Mouse (Mus musculus) cerebellum, adult (tissue): ENCODE data around the gene S100a13.

Experiments used
- ATAC-seq: cut with Nextera tagmentation; 2 replicates; pipeline ENCODE4 v1.9.2; 2017; ENCODE audit warnings: mild to moderate bottlenecking, moderate library complexity, mixed read lengths; ENCODE audit not compliant: insufficient number of reproducible peaks, low FRiP score, low TSS enrichment

Gene S100a13

GRCm38 (mm10) chr3:90513796-90514590 lies at the start of gene S100a13, which contains the start of gene S100a1:
Gene S100a13 (plus strand): TSS chr3:90514435.
Gene S100a1 (minus strand): TSS chr3:90514392.
- peak; percentile 12; the same call in 1 of the 2 replicates for ATAC-seq

- no peak for ATAC-seq
Observed at GRCm38 (mm10) chr3:90464552-90465080, 49.6 kb upstream of the S100a13 start.

GRCm38 (mm10) chr3:90465081-90465685 lies 49.1 kb upstream of the S100a13 start:
- no peak for ATAC-seq

DNA sequence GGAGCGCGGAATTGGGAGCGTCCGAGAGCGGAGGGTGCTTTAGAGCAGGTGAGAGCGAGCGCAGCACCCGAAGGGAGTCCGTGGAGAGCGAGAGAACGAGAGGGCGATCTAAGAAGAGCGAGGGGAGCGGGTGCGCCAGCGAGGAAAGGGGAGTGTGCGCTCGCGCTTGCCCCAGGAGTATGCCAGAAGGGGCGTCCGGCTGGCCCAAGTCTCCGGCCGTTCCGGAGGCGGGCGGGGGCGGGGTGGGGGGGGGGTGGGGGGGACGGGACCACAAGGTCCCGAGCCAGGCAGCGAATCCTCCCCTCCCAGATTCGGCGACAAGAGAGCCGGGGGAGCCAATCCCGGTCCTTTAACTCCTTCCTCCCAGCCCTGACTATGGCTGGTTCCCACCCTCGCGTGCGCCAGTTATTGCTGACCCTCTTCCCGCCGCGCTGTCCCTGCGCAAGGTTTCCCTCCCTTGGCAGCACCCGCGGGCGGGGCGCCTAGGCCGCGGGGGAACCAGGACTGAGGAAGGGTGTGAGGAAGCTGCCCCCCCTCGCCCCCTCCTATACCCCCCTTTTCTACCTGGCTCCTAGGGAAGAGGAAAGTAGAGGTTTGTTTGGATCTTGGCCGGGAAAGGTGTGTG lies 48.4 kb upstream of the S100a13 start, which contains the start of gene Npr1:
TSS of gene Npr1 (minus strand) at position 181 of the 625 bp plus-strand sequence.
- ATAC-seq: 0 out of 2 replicates have a peak, but pooled peaks have one; percentile 20

- ATAC-seq: peak; percentile 54; the same call in 1 of the 2 replicates
Observed at GRCm38 (mm10) chr3:90466311-90466766, 47.9 kb upstream of the S100a13 start.

DNA sequence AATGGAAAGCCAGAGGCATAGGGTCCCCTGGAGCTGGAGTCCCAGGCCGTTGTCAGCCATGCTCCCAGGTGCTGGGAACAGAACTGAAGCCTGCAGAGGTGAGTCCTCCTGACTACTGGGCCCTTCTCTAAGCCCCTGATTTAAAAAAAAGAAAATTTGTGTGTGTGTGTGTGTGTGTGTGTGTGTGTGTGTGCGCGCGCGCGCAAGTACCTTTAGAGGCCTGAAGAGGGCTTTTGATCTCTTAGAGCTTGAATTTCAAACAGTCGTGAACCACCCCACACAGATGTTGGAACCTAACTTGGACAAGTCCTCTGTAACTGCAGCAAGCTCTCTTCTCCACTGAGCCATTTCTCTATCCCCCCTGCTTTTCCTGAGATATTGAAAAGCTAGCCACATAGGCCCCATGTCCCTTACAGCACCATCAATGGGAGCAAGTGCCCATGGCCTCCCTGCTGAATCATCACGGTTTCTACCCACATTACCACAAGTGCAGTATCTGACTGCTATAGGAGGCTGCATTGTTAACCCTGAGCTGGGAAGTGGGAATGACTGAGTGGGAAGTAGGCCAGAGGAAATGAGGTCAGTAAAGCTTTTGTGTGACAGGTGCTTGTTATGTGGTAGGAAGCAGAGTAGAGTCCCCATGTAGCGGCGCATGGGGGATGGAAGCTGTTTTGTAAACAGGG lies 46.5 kb upstream of the S100a13 start:
- no peak for ATAC-seq

GRCm38 (mm10) chr3:90472213-90472612 lies 42.0 kb upstream of the S100a13 start:
- no peak for ATAC-seq

DNA sequence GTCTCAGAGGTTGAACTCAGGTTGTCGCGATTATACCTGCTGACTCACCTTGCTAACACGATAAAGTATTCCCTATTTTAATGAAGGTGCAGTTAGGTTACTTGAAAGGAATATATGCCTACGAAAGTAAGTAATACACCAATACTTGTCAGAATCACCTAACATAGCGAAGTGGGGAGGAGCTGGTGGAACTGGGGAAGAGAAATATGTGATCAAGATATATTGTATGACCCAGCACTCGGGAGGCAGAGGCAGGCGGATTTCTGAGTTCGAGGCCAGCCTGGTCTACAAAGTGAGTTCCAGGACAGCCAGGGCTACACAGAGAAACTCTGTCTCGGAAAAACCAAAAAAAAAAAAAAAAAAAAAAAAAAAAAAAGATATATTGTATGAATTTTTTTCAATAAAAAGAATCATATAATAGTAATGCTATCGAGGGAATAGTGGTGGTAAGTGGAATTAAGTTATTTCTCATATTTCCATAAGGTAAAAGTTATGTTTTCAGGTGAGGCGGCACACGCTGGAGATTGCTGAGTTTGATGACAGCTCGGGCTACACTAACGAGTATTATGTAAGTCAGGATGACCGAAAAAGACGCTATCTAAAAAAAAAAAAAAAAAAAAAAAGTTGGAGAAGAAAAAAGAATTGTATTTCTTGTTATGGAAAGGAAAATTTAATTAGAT lies 38.9 kb upstream of the S100a13 start:
- ATAC-seq: no peak

DNA sequence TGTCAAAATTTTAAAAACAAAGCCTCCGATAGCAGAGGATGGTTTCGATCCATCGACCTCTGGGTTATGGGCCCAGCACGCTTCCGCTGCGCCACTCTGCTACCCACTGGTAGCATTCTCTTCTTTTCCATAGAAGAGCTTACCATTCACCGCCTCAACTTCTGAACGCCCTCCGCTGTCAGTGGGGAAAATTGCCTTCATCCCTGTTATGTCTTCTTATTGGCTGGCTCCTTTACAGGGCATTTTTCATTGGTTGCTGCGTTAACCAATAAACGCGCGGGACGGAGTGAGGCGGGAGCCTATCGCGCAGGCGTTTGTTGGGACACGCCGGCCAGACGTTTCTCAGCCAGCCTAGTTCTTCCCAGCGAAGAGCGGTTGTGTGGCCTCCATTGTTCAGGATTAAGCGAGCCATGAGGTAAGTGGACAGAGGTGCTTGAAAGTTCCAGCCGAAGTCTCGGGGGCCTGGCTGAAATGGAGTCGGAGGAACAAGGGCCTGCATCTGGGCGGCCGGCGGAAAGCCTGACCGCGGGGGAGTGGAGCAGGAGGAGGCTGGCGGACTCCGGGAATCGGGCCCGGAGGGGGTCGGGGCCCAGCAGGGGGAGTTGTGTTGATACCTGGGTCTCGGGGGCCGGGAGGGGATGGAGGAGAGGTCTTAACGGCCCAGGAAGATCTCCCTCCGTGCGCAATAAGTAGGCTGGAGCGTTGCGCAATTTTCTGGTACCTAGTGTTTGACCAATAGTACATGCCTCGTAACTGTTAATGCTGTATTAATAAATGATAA lies 38.2 kb upstream of the S100a13 start, which contains the start of gene Ilf2:
TSS of gene Ilf2 (plus strand) at position 296 of the 781 bp plus-strand sequence.
- ATAC-seq: peak; percentile 99

- ATAC-seq: no peak
Observed at GRCm38 (mm10) chr3:90486998-90487397, 27.2 kb upstream of the S100a13 start.

DNA sequence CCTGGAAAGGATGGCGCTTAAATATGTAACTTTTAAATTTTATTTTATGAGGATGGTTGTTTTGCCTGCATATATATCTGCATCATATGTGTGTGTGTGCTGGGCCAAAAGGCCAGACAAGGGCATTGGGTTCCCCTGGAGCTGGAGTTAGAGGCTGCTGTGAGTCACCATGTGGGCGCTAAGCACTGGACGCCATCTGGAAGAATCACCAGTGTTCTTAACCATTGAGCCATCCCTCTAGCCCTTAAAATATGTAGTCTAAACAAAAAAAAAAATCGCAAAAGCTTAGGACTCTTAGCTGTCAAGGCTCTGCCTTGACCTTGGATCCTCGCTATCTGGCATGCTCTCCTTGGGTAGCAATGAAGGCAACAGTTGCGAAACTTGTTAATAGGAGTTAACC lies 25.7 kb upstream of the S100a13 start:
- ATAC-seq: no peak

- peak; percentile 99 for ATAC-seq
Observed at GRCm38 (mm10) chr3:90490696-90491256, 23.5 kb upstream of the S100a13 start, which contains the start of gene Snapin. Gene Snapin (minus strand): TSS chr3:90491033.

DNA sequence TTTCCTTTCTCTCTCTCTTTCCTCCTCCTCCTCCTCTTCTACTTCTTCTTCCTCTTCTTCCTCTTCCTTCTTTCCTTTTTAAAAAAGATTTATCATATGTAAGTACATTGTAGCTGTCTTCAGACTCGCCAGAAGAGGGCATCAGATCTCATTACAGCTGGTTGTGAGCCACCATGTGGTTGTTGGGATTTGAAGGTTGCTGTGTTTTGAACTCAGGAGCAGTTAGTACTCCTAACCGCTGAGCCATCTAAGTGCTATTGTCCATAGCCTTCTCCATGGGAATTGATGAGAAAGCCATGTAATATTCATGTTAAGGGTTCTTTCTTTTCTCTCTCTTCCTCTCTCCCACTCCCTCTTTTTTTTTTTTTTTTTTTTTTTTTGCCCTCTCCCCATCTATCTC lies 22.9 kb upstream of the S100a13 start:
- no peak for ATAC-seq

- ATAC-seq: no peak
Observed at GRCm38 (mm10) chr3:90493831-90494540, 20.2 kb upstream of the S100a13 start.

DNA sequence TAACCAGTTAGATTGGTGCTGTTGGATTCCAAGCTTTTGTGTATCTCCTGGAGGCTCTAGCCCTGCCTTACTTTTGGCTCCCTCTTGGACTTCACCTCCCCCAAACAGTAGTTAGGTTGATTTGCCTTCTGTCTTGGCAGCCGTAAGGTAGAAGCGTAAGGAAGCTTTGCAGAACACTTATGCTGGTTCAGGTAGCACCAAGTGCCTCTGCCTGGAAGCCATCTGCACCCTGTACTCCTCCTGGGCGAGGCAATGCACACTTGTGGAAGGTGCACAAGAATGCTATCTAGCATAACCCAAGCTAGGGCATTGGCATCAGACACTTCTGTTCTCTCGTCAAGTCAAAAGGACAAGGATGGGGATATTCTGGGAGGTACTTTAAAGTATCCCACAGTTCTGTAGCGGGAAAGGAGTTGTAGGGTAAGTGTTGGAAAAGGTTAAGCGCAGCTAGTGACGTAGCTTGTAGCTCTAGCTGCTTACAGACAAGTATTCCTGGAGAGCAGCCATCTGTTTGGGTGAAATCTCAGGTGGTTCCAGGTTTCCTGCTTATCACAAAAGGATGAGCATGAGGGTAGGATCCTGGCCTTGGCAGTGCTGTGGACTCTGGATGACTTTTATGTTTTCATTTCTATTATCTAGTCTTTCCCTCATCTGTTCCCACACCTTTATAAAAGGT lies 18.2 kb upstream of the S100a13 start:
- ATAC-seq: no peak

DNA sequence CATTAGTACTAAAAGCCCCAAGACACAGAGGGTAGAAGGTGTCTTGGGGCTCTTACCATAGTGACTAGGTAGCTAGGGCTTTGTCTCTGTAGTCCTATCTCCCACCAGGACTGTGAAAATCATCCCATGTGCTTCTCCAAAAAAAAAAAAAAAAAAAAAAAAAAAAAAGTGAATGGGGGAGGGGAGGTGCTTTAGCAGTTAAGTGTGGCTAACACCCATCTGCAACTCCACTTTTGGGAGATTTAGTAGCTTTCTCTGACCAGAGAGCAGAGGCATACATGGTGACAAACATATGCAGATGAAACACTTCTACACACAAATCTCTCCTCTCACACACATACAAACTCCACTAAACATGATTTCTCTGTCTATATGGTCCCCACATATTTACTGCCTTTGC lies 16.6 kb upstream of the S100a13 start:
- no peak for ATAC-seq

- no peak for ATAC-seq
Observed at GRCm38 (mm10) chr3:90503444-90503843, 10.8 kb upstream of the S100a13 start.
